Mouse (Mus musculus): ENCODE data around the gene Smco3. TPM values are rescaled to one million over a fixed set of nuclear protein-coding genes. Genes with fewer than 3 reads are reported as not detected.
"Not testable (repeated sequence)": the region's sequence is repeated elsewhere in the genome, so short reads cannot be mapped to it uniquely, and the experiment has no call there.

Smco3 gene
- total RNA-seq, 2 experiments from 2014 or later, result 4.2 to 4.4 TPM

- Histone ChIP-seq H3K4me3 (peak within 1 kb of the TSS; percentile 72), H3K27ac (peak within 1 kb of the TSS; percentile 100)
- intact Hi-C loops (cut with DNase I), result loop anchor here (1.0 kb wide), 1 partner anchor 23 kb away; the partner anchor contains the start of gene BC049715
- DNase-seq (ENCODE audit: extremely low spot score in 1 of 2, low spot score in 2 of 2), result peak; percentile 97 to 99
- no peak for TF ChIP-seq CTCF (IDR thresholded peaks at IDR 0.05)
These were observed 31.3 kb downstream of the Smco3 start, which contains the start of gene Hist4h4 for GRCm38 (mm10) chr6:136803739-136804633. TSS of gene Hist4h4 (minus strand) at chr6:136804415.

GRCm38 (mm10) chr6:136803093-136803738 lies 32.0 kb downstream of the Smco3 start:
- intact Hi-C loops (cut with DNase I), result no loop called here
- peak overlapping the region; percentile 100; the same call in 1 of the 2 replicates for H3K27ac ChIP-seq
- TF ChIP-seq CTCF (IDR thresholded peaks at IDR 0.05), result no peak
- DNase-seq (ENCODE audit: extremely low spot score in 1 of 2, low spot score in 2 of 2), result no peak
- H3K4me3 ChIP-seq, result peak overlapping the region; percentile 72

- intact Hi-C loops (cut with DNase I), result no loop called here
- no peak for TF ChIP-seq CTCF (IDR thresholded peaks at IDR 0.05)
- DNase-seq (ENCODE audit: extremely low spot score in 1 of 2, low spot score in 2 of 2), result no peak
- H3K4me3 ChIP-seq, result no peak overlapping the region
- H3K27ac ChIP-seq, result no peak overlapping the region
These were observed 34.0 kb downstream of the Smco3 start for GRCm38 (mm10) chr6:136801274-136801673.

GRCm38 (mm10) chr6:136800710-136801109 lies 34.5 kb downstream of the Smco3 start:
- DNase-seq (ENCODE audit: extremely low spot score in 1 of 2, low spot score in 2 of 2), result no peak
- TF ChIP-seq CTCF (IDR thresholded peaks at IDR 0.05), result no peak
- H3K27ac ChIP-seq, result no peak overlapping the region
- no peak overlapping the region for H3K4me3 ChIP-seq
- intact Hi-C loops (cut with DNase I), result no loop called here

GRCm38 (mm10) chr6:136797874-136798693 lies 37.2 kb downstream of the Smco3 start:
- intact Hi-C loops (cut with DNase I); H3K27ac ChIP-seq; DNase-seq (ENCODE audit: extremely low spot score in 1 of 2, low spot score in 2 of 2); H3K4me3 ChIP-seq: not testable (repeated sequence)

GRCm38 (mm10) chr6:136795850-136796249 lies 39.4 kb downstream of the Smco3 start:
- Histone ChIP-seq H3K4me3 (no peak overlapping the region), H3K27ac (no peak overlapping the region)
- TF ChIP-seq CTCF (IDR thresholded peaks at IDR 0.05), result no peak
- intact Hi-C loops (cut with DNase I), result no loop called here
- DNase-seq (ENCODE audit: extremely low spot score in 1 of 2, low spot score in 2 of 2), result no peak

- TF ChIP-seq CTCF (IDR thresholded peaks at IDR 0.05), result no peak
- Histone ChIP-seq H3K4me3 (no peak overlapping the region), H3K27ac (no peak overlapping the region)
- intact Hi-C loops (cut with DNase I), result no loop called here
- no peak for DNase-seq (ENCODE audit: extremely low spot score in 1 of 2, low spot score in 2 of 2)
These were observed 40.1 kb downstream of the Smco3 start for GRCm38 (mm10) chr6:136795110-136795509.

- intact Hi-C loops (cut with DNase I), result no loop called here
- TF ChIP-seq CTCF (IDR thresholded peaks at IDR 0.05), result no peak
- no peak overlapping the region for H3K4me3 ChIP-seq
- DNase-seq (ENCODE audit: extremely low spot score in 1 of 2, low spot score in 2 of 2), result no peak
- no peak overlapping the region for H3K27ac ChIP-seq
These were observed 41.3 kb downstream of the Smco3 start for GRCm38 (mm10) chr6:136793831-136794525.

GRCm38 (mm10) chr6:136792884-136793758 lies 42.1 kb downstream of the Smco3 start:
- no peak overlapping the region for H3K27ac ChIP-seq
- no peak overlapping the region for H3K4me3 ChIP-seq
- intact Hi-C loops (cut with DNase I), result no loop called here
- TF ChIP-seq CTCF (IDR thresholded peaks at IDR 0.05), result no peak
- no peak for DNase-seq (ENCODE audit: extremely low spot score in 1 of 2, low spot score in 2 of 2)

- Histone ChIP-seq H3K4me3 (no peak overlapping the region), H3K27ac (no peak overlapping the region)
- no peak for TF ChIP-seq CTCF (IDR thresholded peaks at IDR 0.05)
- intact Hi-C loops (cut with DNase I), result no loop called here
- DNase-seq (ENCODE audit: extremely low spot score in 1 of 2, low spot score in 2 of 2), result no peak
These were observed 45.8 kb downstream of the Smco3 start for GRCm38 (mm10) chr6:136789391-136789971.
